Mouse (Mus musculus): ENCODE results near the gene Vps18.

Vps18 gene

DNA sequence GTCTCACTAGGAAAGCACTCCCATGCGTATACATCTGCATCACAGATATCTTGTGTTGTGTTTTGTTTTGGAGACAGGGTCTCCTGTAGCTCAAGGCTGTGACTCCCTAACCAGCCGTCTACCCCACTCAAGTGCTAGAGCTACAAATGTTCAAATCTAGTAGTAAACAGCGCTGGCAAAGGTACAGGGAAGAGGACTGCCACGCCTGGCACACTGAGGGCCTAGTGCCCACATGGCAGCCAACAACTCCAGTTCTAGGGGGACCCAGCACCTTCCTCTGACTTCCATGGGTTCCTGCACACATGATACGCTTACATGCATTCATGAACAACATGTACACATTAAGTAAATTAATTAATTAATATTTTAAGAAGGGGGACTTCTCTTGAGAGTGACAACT lies 3.7 kb downstream of the Vps18 start:
- no peak for DNase-seq (ENCODE audit: low spot score in 2 of 2)

- DNase-seq (ENCODE audit: low spot score in 2 of 2), result no peak
Measured at GRCm38 (mm10) chr2:119292852-119293251, 4.3 kb downstream of the Vps18 start.

- DNase-seq (ENCODE audit: low spot score in 2 of 2), result no peak
Measured at GRCm38 (mm10) chr2:119293311-119293710, 4.8 kb downstream of the Vps18 start.

DNA sequence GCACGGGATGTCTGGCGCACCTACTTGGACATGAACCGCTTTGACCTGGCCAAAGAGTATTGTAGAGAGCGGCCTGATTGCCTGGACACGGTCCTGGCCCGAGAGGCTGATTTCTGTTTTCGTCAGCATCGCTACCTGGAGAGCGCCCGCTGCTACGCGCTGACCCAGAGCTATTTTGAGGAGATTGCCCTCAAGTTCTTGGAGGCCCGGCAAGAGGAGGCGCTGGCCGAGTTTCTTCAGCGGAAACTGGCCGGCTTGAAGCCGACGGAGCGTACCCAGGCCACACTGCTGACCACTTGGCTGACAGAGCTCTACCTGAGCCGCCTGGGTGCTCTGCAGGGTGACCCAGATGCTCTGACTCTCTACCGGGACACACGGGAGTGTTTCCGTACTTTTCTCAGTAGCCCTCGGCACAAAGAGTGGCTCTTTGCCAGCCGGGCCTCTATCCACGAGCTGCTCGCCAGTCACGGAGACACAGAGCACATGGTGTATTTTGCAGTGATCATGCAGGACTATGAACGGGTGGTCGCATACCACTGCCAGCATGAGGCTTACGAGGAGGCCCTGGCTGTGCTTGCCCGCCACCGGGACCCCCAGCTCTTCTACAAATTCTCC lies 5.3 kb downstream of the Vps18 start:
- no peak for DNase-seq (ENCODE audit: low spot score in 2 of 2)

DNA sequence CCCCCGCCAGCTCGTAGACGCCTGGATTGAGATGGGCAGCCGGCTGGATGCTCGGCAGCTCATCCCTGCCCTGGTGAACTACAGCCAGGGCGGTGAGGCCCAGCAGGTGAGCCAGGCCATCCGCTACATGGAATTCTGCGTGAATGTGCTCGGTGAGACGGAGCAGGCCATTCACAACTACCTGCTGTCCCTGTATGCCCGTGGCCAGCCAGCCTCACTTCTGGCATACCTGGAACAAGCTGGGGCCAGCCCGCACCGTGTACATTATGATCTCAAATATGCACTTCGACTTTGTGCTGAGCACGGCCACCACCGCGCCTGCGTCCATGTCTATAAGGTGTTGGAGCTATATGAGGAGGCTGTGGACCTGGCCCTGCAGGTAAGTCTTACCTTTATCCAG lies 5.9 kb downstream of the Vps18 start:
- no peak for DNase-seq (ENCODE audit: low spot score in 2 of 2)

DNA sequence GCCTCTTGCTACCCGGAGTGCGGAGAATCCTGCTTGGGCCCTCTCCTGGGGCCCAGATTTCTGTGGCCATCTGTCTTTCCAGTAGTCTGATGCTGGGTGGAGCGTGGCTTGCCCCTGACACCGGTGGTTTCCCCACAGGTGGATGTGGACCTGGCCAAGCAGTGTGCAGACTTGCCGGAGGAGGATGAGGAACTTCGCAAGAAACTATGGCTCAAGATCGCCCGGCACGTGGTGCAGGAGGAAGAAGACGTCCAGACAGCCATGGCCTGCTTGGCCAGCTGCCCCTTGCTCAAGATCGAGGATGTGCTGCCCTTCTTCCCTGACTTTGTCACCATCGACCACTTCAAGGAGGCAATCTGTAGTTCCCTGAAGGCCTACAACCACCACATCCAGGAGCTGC lies 8.2 kb downstream of the Vps18 start:
- DNase-seq (ENCODE audit: low spot score in 2 of 2), result no peak

DNA sequence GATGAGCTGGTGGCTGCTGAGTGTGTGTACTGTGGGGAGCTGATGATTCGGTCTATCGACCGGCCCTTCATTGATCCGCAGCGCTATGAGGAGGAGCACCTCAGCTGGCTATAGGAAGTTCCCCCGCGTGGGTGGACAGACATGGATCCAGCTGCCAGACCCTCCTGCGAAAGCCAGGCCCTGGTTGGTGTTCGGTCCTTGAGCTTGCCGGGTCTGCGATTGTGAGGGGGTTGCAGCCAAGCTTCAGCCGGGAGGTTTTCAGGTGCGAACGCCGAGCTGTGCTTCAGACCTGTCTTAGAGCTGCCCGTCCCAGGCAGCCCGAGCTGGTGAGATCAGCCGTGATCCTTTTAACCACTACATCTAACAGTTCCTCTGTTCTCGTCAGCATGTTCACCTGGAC lies 9.0 kb downstream of the Vps18 start:
- DNase-seq (ENCODE audit: low spot score in 2 of 2), result no peak

DNA sequence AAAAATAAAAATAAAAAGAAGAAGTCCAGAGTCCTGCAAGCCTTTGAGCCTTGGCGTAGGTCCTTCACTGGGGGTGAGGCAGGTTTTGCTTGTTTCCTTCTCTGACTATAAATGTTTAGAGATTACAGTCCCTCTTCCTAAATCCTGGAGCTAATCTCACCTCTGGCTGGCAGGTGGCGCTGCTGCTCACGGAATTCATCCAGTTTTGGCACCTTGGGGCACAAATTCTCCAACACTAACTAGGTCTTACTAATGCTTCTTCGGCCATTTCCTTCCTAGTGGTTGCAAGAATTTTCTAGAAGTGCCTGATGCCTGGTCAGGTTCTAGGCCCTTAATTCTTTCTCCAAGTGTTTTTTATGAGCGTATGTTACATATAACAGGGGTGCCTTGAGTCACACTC lies 9.8 kb downstream of the Vps18 start:
- DNase-seq (ENCODE audit: low spot score in 2 of 2), result peak in 1 of 2 experiments; percentile 55

GRCm38 (mm10) chr2:119298839-119299238 lies 10.3 kb downstream of the Vps18 start:
- DNase-seq (ENCODE audit: low spot score in 2 of 2), result no peak

GRCm38 (mm10) chr2:119299981-119300818 lies 11.7 kb downstream of the Vps18 start:
- DNase-seq (ENCODE audit: low spot score in 2 of 2), result no peak

GRCm38 (mm10) chr2:119300819-119301493 lies 12.4 kb downstream of the Vps18 start:
- no peak for DNase-seq (ENCODE audit: low spot score in 2 of 2)

DNA sequence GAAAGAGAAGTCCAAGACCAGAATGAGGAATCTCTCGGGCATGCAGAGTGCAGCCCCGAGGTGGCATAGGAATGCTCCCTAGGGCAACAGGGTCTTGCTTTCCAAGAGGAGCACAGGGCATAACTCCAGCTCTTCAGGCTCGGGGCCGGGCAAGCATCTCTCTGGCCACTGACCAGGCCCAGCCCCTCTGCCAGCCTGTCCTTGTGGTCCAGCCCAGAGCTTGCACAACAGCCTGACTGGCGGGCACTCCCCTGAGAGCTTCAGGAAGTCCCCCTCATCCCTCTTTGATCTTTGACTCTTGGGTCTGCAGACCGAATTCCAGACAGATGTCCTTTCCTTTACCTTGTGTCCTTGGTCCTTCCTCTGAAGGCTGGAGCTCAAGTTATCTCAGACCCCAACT lies 14.3 kb downstream of the Vps18 start:
- DNase-seq (ENCODE audit: low spot score in 2 of 2), result no peak

- no peak for DNase-seq (ENCODE audit: low spot score in 2 of 2)
Measured at GRCm38 (mm10) chr2:119304391-119304790, 15.9 kb downstream of the Vps18 start.

- DNase-seq (ENCODE audit: low spot score in 2 of 2), result no peak
Measured at GRCm38 (mm10) chr2:119304798-119305208, 16.3 kb downstream of the Vps18 start.

- DNase-seq (ENCODE audit: low spot score in 2 of 2), result no peak
Measured at GRCm38 (mm10) chr2:119311544-119311943, 23.0 kb downstream of the Vps18 start.

GRCm38 (mm10) chr2:119312380-119312958 lies 23.9 kb downstream of the Vps18 start:
- DNase-seq (ENCODE audit: low spot score in 2 of 2), result no peak

DNA sequence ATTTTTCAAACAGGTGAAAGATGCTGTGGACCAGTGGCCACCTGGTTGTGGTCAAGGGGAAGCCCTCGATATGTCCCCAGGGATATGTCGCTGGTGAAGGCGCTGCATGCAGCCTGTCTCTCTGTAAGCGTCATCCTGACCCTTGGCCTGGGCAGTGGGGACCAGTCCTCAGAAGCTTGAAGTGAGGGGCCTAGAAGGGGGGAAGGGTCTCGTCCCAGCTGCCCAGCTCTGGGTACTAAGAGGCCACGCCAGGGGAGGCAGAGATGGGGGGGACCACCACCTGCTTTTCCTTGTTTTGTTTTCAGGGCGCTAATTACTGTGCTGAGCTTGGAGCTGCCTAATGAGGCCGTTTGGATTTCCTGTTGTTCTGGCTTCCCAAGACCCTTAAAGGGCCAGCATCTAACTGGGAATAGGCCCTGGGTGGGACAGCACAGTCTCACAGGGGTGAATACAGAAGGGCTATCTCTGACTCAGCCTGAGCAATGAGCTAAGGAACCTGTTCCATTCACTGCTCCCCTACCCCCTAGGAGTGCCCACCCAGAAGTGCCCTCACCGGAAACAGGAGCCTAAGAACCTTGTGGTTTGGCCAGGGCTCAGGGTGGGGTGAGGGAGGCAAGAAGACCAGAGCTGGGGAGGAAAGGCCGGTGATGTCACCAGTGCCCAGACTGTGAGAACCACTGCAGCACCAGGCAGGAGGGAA lies 25.4 kb downstream of the Vps18 start:
- no peak for DNase-seq (ENCODE audit: low spot score in 2 of 2)

- no peak for DNase-seq (ENCODE audit: low spot score in 2 of 2)
Measured at GRCm38 (mm10) chr2:119314742-119315310, 26.3 kb downstream of the Vps18 start.

- DNase-seq (ENCODE audit: low spot score in 2 of 2), result no peak
Measured at GRCm38 (mm10) chr2:119318043-119318710, 29.6 kb downstream of the Vps18 start.

DNA sequence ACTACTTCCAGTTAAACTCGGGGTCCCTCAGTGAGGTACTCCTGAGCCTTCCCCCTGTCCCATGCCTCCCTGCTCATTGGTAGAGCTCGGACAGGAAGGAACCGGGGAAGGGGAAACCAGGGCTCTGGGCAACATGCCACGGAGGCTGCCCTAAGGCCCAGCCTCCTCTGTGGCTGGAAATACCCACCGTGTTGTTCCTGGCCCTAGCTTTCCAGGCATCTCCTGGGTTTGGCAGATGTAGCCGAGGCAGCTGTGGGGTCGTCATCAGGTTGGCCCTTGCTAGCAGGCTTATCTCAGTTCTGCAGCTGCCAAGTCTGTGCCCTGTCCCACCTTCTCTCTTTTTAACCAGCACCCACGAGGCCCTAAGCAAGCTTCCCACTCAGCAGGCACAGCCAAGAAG lies 32.0 kb downstream of the Vps18 start:
- no peak for DNase-seq (ENCODE audit: low spot score in 2 of 2)

Measured in frontal cortex, postnatal 14 days (tissue).